Mouse (Mus musculus) heart, embryonic 12.5 days (tissue): ENCODE measurements around the gene Cdca8. TPM values are rescaled to one million over a fixed set of nuclear protein-coding genes. Genes with fewer than 3 reads are reported as not detected.
A peak's percentile ranks its signal among the peaks of the same experiment; 100 is the strongest.

Experiments
- ATAC-seq: fragments of 200-750 bp; cut with Nextera tagmentation; 2 replicates; pipeline ENCODE4 v1.8.0; 2017; ENCODE audit warnings: moderate TSS enrichment, moderate library complexity; ENCODE audit not compliant: insufficient number of reproducible peaks, low FRiP score
- H3K27ac ChIP-seq: fragments of 300-500 bp; sonication (generic); 2 replicates; pipeline ENCODE4 v1.5.1; 2016; ENCODE audit warnings: mild to moderate bottlenecking, moderate library complexity; ENCODE audit not compliant: poor library complexity, severe bottlenecking
- H3K27me3 ChIP-seq: fragments of 300-500 bp; sonication (generic); replicated peaks from 2 replicates; pipeline ENCODE4 v1.6.1; 2016; ENCODE audit warnings: mild to moderate bottlenecking, moderate library complexity
- H3K36me3 ChIP-seq: fragments of 300-500 bp; sonication (generic); 2 replicates; pipeline ENCODE4 v1.6.1; 2016; ENCODE audit warnings: mild to moderate bottlenecking, moderate library complexity
- H3K4me1 ChIP-seq: fragments of 300-500 bp; sonication (generic); replicated peaks from 2 replicates; pipeline ENCODE4 v1.6.1; 2016; ENCODE audit warnings: mild to moderate bottlenecking
- H3K4me2 ChIP-seq: fragments of 300-500 bp; sonication (generic); 2 replicates; pipeline ENCODE4 v1.6.1; 2016; ENCODE audit warnings: mild to moderate bottlenecking, moderate library complexity
- H3K4me3 ChIP-seq: fragments of 300-500 bp; sonication (generic); 2 replicates; pipeline ENCODE4 v1.5.1; 2016; ENCODE audit warnings: mild to moderate bottlenecking
- H3K9ac ChIP-seq: fragments of 300-500 bp; sonication (generic); 2 replicates; pipeline ENCODE4 v1.6.1; 2016; ENCODE audit warnings: mild to moderate bottlenecking, moderate library complexity
- H3K9me3 ChIP-seq: fragments of 300-500 bp; sonication (generic); replicated peaks from 2 replicates; pipeline ENCODE4 v1.6.1; 2016; ENCODE audit warnings: mild to moderate bottlenecking, moderate library complexity
- WGBS: fragments of 180-500 bp; shearing (Covaris S2); methylation state at CpG from one replicate; pipeline ENCODE4 v1.1.7; 2016; 5-methylcytosine and 5-hydroxymethylcytosine counted together
- polyA plus RNA-seq: library from polyadenylated mRNA; unstranded; fragments of >200 nt; fragmentation: Nextera tagmentation; extraction: Ambion mirVana; gene quantifications from 2 replicates; pipeline ENCODE4 v1.2.1, GENCODE M21; 2016

Gene Cdca8
- polyA plus RNA-seq, 1 experiment from 2014 or later, result 134 TPM

DNA sequence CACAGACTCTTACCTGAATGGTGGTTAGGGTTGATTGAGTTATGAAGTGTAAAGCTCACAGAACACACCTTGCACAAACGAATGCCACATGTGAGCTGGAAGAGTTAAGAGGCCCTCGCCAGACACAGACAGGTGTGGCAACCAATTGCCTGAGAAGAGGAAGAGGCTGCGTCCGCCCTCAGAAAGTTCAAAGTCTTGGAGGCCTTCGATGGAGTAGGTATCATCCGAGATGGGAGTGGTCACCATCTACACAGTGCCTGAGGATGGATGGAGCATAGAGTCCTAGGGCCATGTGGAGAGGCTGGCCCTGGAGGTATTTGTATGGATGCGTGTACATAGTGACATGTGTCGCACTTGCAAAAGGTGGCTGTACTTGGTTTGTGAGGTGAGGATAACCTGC lies 32.0 kb upstream of the Cdca8 start:
- H3K9me3 ChIP-seq, result no peaks in the 10 kb centered on the region
- ATAC-seq, result no peak
- no peaks in the 10 kb centered on the region for H3K36me3 ChIP-seq
- 74% methylated on average over 8 of the region's 8 CpGs for WGBS
- H3K4me3 ChIP-seq, result no peak overlapping the region
- H3K4me2 ChIP-seq, result no peak overlapping the region
- H3K4me1 ChIP-seq, result no peaks in the 10 kb centered on the region
- H3K27ac ChIP-seq, result no peak overlapping the region
- peaks cover 57% of the 10 kb centered on the region for H3K27me3 ChIP-seq
- no peak overlapping the region for H3K9ac ChIP-seq

- Histone ChIP-seq H3K4me3 (no peak overlapping the region), H3K4me1 (no peaks in the 10 kb centered on the region), H3K9me3 (no peaks in the 10 kb centered on the region), H3K27me3 (peaks cover 57% of the 10 kb centered on the region), H3K36me3 (no peaks in the 10 kb centered on the region), H3K9ac (no peak overlapping the region), H3K4me2 (no peak overlapping the region), H3K27ac (no peak overlapping the region)
- WGBS, result 45% methylated on average over 5 of the region's 5 CpGs
- no peak for ATAC-seq
Measured at GRCm38 (mm10) chr4:124970677-124971076, 31.6 kb upstream of the Cdca8 start.

DNA sequence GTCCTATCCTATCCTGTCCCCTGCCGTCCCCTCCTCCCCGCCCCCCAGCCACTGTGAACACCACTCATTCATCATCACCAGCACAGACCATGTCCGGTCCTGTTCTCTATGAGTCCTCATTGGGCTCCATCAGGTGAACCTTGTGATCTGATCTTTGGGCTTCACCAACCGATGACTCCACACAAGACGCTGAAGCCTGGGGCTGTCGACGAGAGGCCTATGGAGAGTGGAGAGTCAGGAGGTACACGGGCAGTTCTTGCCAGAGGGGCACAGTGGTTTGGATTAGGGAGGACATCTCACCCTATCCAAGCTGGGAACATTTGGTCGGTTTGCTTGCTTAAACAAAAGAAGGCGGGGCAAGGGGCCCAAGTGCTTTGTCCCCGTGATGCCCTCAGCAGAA lies 31.1 kb upstream of the Cdca8 start:
- no peak overlapping the region for H3K27ac ChIP-seq
- no peak overlapping the region for H3K9ac ChIP-seq
- no peaks in the 10 kb centered on the region for H3K36me3 ChIP-seq
- peaks cover 57% of the 10 kb centered on the region for H3K27me3 ChIP-seq
- no peak overlapping the region for H3K4me3 ChIP-seq
- WGBS, result 69% methylated on average over 11 of the region's 11 CpGs
- no peaks in the 10 kb centered on the region for H3K9me3 ChIP-seq
- no peak for ATAC-seq
- no peaks in the 10 kb centered on the region for H3K4me1 ChIP-seq
- H3K4me2 ChIP-seq, result no peak overlapping the region

DNA sequence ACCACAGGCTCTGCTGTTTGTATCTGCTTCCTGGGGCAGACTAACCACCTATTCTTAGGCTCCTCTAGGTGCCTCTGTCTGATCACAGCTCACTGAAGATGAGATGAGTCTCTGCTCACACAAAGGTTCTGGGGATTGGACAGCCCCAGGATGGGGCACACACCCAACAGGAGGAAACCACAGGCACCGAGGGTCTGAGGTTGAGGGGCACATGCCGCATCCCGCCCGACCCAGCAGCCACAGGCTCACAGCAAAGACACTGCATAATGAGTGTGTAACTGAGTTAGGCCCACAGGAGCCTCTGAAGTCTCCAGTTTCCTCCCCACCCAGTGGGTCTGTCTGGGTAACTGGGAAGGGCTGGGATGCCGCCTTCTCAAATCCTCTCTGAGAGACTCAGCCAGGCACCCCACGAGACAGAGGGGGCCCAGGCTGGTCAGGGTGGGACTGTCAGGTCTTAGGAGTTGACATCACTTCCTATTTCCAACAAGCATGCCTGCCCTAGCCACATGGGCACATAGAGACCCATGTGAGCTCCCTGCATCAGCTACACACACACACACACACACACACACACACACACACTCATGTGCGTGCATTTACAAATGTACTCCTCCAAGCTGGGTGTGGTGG lies 30.2 kb upstream of the Cdca8 start:
- Histone ChIP-seq H3K27me3 (peaks cover 53% of the 10 kb centered on the region), H3K4me1 (no peaks in the 10 kb centered on the region), H3K9me3 (no peaks in the 10 kb centered on the region), H3K4me3 (no peak overlapping the region), H3K4me2 (no peak overlapping the region), H3K9ac (no peak overlapping the region), H3K27ac (no peak overlapping the region), H3K36me3 (no peaks in the 10 kb centered on the region)
- 72% methylated on average over 7 of the region's 7 CpGs for WGBS
- ATAC-seq, result no peak

- Histone ChIP-seq H3K4me2 (no peak overlapping the region), H3K36me3 (no peaks in the 10 kb centered on the region), H3K27ac (no peak overlapping the region), H3K9me3 (no peaks in the 10 kb centered on the region), H3K4me3 (no peak overlapping the region), H3K4me1 (no peaks in the 10 kb centered on the region), H3K27me3 (peaks cover 48% of the 10 kb centered on the region), H3K9ac (no peak overlapping the region)
- WGBS, result 64% methylated on average over 6 of the region's 6 CpGs
- ATAC-seq, result no peak
Measured at GRCm38 (mm10) chr4:124968711-124969110, 29.6 kb upstream of the Cdca8 start.

GRCm38 (mm10) chr4:124964912-124965599 lies 25.9 kb upstream of the Cdca8 start:
- Histone ChIP-seq H3K27ac (no peak overlapping the region), H3K9ac (no peak overlapping the region)
- 12% methylated on average over 8 of the region's 8 CpGs for WGBS

GRCm38 (mm10) chr4:124962576-124962975 lies 23.5 kb upstream of the Cdca8 start:
- Histone ChIP-seq H3K4me3 (no peak overlapping the region), H3K27ac (no peak overlapping the region), H3K4me2 (no peak overlapping the region), H3K4me1 (no peaks in the 10 kb centered on the region), H3K9ac (no peak overlapping the region), H3K9me3 (no peaks in the 10 kb centered on the region), H3K36me3 (no peaks in the 10 kb centered on the region), H3K27me3 (no peaks in the 10 kb centered on the region; the same call in 1 of the 2 replicates)
- 28% methylated on average over 11 of the region's 11 CpGs for WGBS
- ATAC-seq, result no peak

More at GRCm38 (mm10) chr4:124964912-124965599, 25.9 kb upstream of the Cdca8 start:
- Histone ChIP-seq H3K4me3 (no peak overlapping the region), H3K9me3 (no peaks in the 10 kb centered on the region), H3K27me3 (peaks cover 15% of the 10 kb centered on the region), H3K4me2 (no peak overlapping the region), H3K36me3 (no peaks in the 10 kb centered on the region), H3K4me1 (no peaks in the 10 kb centered on the region)
- no peak for ATAC-seq

GRCm38 (mm10) chr4:124960940-124961339 lies 21.8 kb upstream of the Cdca8 start:
- Histone ChIP-seq H3K9ac (no peak overlapping the region), H3K4me1 (no peaks in the 10 kb centered on the region), H3K36me3 (no peaks in the 10 kb centered on the region), H3K27ac (no peak overlapping the region), H3K4me2 (no peak overlapping the region), H3K4me3 (no peak overlapping the region), H3K9me3 (no peaks in the 10 kb centered on the region), H3K27me3 (no peaks in the 10 kb centered on the region; the same call in 1 of the 2 replicates)
- 82% methylated on average over 11 of the region's 11 CpGs for WGBS
- ATAC-seq, result no peak

DNA sequence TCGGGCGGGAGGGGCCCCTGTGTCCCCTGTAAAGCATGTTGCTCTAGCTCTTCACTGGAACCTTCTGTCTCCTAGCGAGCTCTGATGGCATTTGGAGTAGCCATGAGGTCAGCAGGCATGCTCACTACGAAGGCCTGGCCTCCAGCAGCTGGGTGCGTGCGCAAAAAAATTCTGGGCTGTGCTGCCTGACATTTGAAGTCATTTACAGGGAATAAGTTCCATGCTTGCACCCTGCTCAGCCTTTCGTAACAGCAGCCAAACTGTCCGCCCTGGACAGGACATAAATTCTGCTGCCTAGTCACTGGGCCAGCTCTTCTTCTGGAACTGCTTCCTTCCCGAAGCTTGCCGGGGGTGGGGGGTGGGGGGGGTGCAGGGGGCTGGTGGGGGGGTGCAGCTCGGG lies 20.0 kb upstream of the Cdca8 start:
- H3K27me3 ChIP-seq, result no peaks in the 10 kb centered on the region
- WGBS, result 58% methylated on average over 11 of the region's 11 CpGs

DNA sequence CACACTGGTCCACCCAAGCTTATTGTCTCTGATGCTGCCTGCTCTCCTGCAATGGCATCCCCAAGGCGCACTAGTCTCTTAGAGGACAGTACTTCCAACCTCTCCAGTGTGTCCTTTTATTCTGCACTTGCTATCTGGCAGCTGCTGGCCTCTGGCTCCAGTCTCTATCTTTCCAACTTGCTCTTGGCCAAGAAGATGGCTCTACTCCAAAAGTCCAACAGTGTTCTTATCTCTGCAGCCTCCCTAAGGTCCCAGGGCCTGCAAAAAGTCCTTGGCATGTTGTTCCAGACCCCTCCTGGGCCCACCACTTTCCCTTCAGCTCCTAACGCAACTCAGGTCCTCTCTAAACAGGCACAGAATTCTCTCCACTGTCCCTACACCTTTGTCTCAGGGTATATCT lies 18.2 kb upstream of the Cdca8 start:
- no peak overlapping the region for H3K4me3 ChIP-seq
- 66% methylated on average over 2 of the region's 2 CpGs for WGBS
- H3K27ac ChIP-seq, result no peak overlapping the region
- no peaks in the 10 kb centered on the region for H3K4me1 ChIP-seq
- no peaks in the 10 kb centered on the region for H3K9me3 ChIP-seq
- no peak for ATAC-seq
- no peak overlapping the region for H3K4me2 ChIP-seq
- H3K27me3 ChIP-seq, result no peaks in the 10 kb centered on the region; the same call in 1 of the 2 replicates
- no peak overlapping the region for H3K9ac ChIP-seq
- H3K36me3 ChIP-seq, result no peaks in the 10 kb centered on the region

More for the DNA sequence above, 20.0 kb upstream of the Cdca8 start:
- Histone ChIP-seq H3K4me3 (no peak overlapping the region), H3K27ac (no peak overlapping the region), H3K4me1 (no peaks in the 10 kb centered on the region), H3K4me2 (no peak overlapping the region), H3K9ac (no peak overlapping the region), H3K36me3 (no peaks in the 10 kb centered on the region), H3K9me3 (no peaks in the 10 kb centered on the region)
- no peak for ATAC-seq

DNA sequence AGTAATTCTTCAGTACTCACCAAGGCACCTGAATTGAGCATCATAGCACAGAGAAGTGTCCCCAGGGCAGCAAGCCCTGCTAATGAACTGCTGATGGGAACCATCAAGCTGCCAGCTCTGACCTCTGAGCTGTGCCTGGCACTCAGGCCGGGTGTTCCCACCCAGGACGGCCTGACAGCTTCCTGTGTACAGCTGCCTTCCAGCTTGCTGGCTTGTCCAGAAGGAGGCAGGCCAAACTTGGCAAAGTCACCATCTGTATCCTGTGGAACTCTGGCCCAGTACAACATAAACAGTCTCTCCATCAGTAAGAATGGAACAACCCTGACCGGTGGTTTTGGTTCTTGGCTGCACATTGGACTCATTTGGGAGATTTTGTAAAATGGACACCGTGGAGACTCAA lies 14.4 kb upstream of the Cdca8 start:
- 58% methylated on average over 4 of the region's 4 CpGs for WGBS
- no peak overlapping the region for H3K4me3 ChIP-seq
- no peaks in the 10 kb centered on the region for H3K36me3 ChIP-seq
- no peaks in the 10 kb centered on the region for H3K9me3 ChIP-seq
- no peaks in the 10 kb centered on the region; the same call in 1 of the 2 replicates for H3K27me3 ChIP-seq
- no peak overlapping the region for H3K27ac ChIP-seq
- no peak for ATAC-seq
- 0 out of 2 replicates have a peak overlapping the region, but pooled peaks have one; percentile 17 for H3K9ac ChIP-seq
- no peak overlapping the region for H3K4me2 ChIP-seq
- no peaks in the 10 kb centered on the region for H3K4me1 ChIP-seq
